Comparison of ENCODE assay signal across 11 mouse cellular contexts in genomic region chr7:79202336-79202735, GRCm38 (mm10). TPM values are rescaled to one million over a fixed set of nuclear protein-coding genes. Genes with fewer than 3 reads are reported as not detected.
DNase-seq lines count a peak whose midpoint lies in the region; ATAC-seq lines count a peak whose summit lies in the region.
"Had no signal": no experiment of that assay in that cellular context is flagged by ENCODE, and none has a peak within 500 bp of the region (broad histone marks: within the 10 kb centered on the region; RNA-seq: fewer than 3 reads in every experiment).

No protein-coding gene starts in this region.

- ATAC-seq in forebrain, embryonic 15.5 days (replicated peaks): no peak

- no peak overlapping the region for H3K4me3 ChIP-seq in heart, embryonic 10.5 days
- no peak overlapping the region for H3K4me3 ChIP-seq in forebrain, embryonic 15.5 days
- H3K4me3 ChIP-seq: embryonic facial prominence, embryonic 15.5 days had no signal

- peak overlapping the region; percentile 79 for H3K27ac ChIP-seq in heart, embryonic 10.5 days
- no peak overlapping the region for H3K27ac ChIP-seq in forebrain, embryonic 15.5 days (replicated peaks)
- H3K27ac ChIP-seq: embryonic facial prominence, embryonic 15.5 days had no signal

- no peaks in the 10 kb centered on the region for H3K36me3 ChIP-seq in heart, embryonic 10.5 days
- H3K36me3 ChIP-seq in forebrain, embryonic 15.5 days: no peaks in the 10 kb centered on the region
- H3K36me3 ChIP-seq: embryonic facial prominence, embryonic 15.5 days had no signal

- no peak overlapping the region for H3K9ac ChIP-seq in forebrain, embryonic 15.5 days (replicated peaks)
- H3K9ac ChIP-seq: embryonic facial prominence, embryonic 15.5 days had no signal

- H3K27me3 ChIP-seq in heart, embryonic 10.5 days (ENCODE audit: insufficient read depth, poor library complexity, severe bottlenecking): no peaks in the 10 kb centered on the region
- no peaks in the 10 kb centered on the region for H3K27me3 ChIP-seq in forebrain, embryonic 15.5 days
- H3K27me3 ChIP-seq: embryonic facial prominence, embryonic 15.5 days had no signal

- H3K4me2 ChIP-seq in forebrain, embryonic 15.5 days (replicated peaks): no peak overlapping the region
- H3K4me2 ChIP-seq: embryonic facial prominence, embryonic 15.5 days had no signal

- no peaks in the 10 kb centered on the region for H3K9me3 ChIP-seq in heart, embryonic 10.5 days
- H3K9me3 ChIP-seq in forebrain, embryonic 15.5 days: no peaks in the 10 kb centered on the region
- H3K9me3 ChIP-seq: embryonic facial prominence, embryonic 15.5 days had no signal

- DNase-seq in gastrocnemius, adult 18-20 months (ENCODE audit: low spot score): peak; percentile 33
- no peak for DNase-seq in gastrocnemius, postnatal 4 days (ENCODE audit: low spot score in 2 of 2)
- DNase-seq in heart, embryonic 10.5 days (ENCODE audit: low spot score): no peak
- DNase-seq in kidney, adult 9 months: peak; percentile 74
- DNase-seq in lung, postnatal 4 days: peak; percentile 42 to 71
- no peak for DNase-seq in urinary bladder, postnatal 4 days (ENCODE audit: low spot score in 2 of 2)
- no peak for DNase-seq in spleen, postnatal 14 days (ENCODE audit: low spot score in 2 of 2)
- DNase-seq: midbrain, embryonic 14.5 days; spleen, adult 18-20 months had no signal

- H3K4me1 ChIP-seq in heart, embryonic 10.5 days: peaks cover 17% of the 10 kb centered on the region
- no peaks in the 10 kb centered on the region for H3K4me1 ChIP-seq in forebrain, embryonic 15.5 days
- H3K4me1 ChIP-seq: embryonic facial prominence, embryonic 15.5 days had no signal

- WGBS in heart, embryonic 10.5 days: 52% methylated on average over 7 of the region's 7 CpGs
- 73% methylated on average over 7 of the region's 7 CpGs for WGBS in forebrain, embryonic 15.5 days

RNA-seq across cellular contexts. Expression of gene Mfge8, which starts 53.5 kb away (rescaled TPM):
- 10 to 100 TPM; 36.8 to 51.1 TPM for total RNA-seq in gastrocnemius, adult 18-20 months (2021)
- 100 to 1,000 TPM; 103 TPM for total RNA-seq in gastrocnemius, postnatal 4 days (2021)
- 219 and 275 TPM in 2 replicates for polyA plus RNA-seq in heart, embryonic 10.5 days (2016; fragmentation: Nextera tagmentation; extraction: Ambion mirVana)
- 166 and 192 TPM in 2 replicates for polyA plus RNA-seq in forebrain, embryonic 15.5 days (2015; fragmentation: Nextera tagmentation; extraction: Ambion mirVana)

Comparison
In these comparisons a context has a peak if more than half of its experiments do, and no peak if none do; other contexts are left out.
1. DNase-seq: peak in gastrocnemius, adult 18-20 months (single experiment), kidney, adult 9 months (single experiment) and lung, postnatal 4 days (2 of 2); none in gastrocnemius, postnatal 4 days (0 of 2), heart, embryonic 10.5 days (single experiment), urinary bladder, postnatal 4 days (0 of 2) and spleen, postnatal 14 days (0 of 2).